Mouse (Mus musculus): ENCODE measurements at regions not wholly inside any gene's neighbourhood (a gene's known extent, or its start where the extent isn't known, plus 50 kb on each side); places are given as distances from the start of the nearest gene placed in this dataset.
"Not testable (repeated sequence)": the region's sequence is repeated elsewhere in the genome, so short reads cannot be mapped to it uniquely, and the experiment has no call there.

DNA sequence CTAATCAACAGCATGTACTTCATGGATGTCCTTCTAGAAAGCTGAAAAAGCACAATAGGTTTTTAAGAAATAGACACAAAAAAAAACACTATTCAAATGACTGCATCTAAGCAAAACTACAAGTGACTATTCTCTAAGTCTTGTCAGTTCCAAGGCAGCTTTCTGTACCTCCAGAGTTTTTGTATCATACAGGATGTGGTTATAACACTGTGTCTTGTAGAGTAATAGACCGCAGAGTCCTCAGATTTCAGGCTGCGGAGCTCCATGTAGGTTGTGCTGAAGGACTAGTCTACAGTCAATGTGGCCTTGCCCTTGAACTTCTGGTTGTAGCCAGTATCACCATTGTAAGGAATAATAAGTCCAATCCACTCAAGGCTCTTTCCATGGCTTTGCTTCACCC, 1137.7 kb upstream of the Zfp386 start:
- intact Hi-C loops (cut with DNase I): loop anchor here (10.0 kb wide), 1 partner anchor 105 kb away; no protein-coding TSS in a partner anchor
- not testable (repeated sequence) for H3K27ac ChIP-seq, H3K4me3 ChIP-seq, DNase-seq

DNA sequence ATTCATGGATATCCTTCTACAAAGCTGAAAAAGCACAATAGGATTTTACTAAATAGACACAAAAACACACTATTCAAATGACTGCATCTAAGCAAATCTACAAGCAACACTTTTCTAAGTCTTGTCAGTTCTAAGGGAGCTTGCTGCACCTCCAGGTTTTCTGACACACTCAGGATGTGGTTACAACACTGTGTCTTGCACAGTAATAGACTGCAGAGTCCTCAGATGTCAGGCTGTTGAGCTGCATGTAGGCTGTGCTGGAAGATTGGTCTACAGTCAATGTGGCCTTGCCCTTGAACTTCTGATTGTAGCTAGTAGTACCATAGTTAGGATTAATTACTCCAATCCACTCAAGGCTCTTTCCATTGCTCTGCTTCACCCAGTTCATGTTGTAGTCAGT, 1133.1 kb upstream of the Zfp386 start:
- intact Hi-C loops (cut with DNase I): loop anchor here (10.0 kb wide), 1 partner anchor 110 kb away; no protein-coding TSS in a partner anchor
- H3K27ac ChIP-seq, DNase-seq, H3K4me3 ChIP-seq: not testable (repeated sequence)

DNA sequence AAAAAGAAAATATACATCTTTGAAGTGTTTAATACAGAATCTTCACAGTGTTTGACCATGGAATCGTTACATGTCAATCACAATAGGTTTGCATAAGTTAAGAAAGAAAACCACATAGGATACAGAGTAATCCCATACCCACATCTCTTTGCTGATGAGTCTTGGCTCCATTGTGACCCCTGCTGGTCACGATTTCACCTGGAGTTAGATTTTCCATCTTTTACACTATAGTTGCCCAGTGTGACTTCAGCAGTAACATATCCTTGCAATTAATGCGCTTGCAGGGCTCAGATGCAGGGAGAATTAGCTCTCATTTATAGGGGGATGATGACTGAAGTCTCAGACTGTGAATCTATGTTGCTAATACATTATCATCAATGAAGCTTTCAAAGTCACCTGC, 1119.8 kb upstream of the Zfp386 start:
- intact Hi-C loops (cut with DNase I): no loop called here
- TF ChIP-seq CTCF (IDR thresholded peaks at IDR 0.05): no peak
- no peak for DNase-seq
- H3K4me3 ChIP-seq: no peak overlapping the region
- H3K27ac ChIP-seq: no peak overlapping the region

DNA sequence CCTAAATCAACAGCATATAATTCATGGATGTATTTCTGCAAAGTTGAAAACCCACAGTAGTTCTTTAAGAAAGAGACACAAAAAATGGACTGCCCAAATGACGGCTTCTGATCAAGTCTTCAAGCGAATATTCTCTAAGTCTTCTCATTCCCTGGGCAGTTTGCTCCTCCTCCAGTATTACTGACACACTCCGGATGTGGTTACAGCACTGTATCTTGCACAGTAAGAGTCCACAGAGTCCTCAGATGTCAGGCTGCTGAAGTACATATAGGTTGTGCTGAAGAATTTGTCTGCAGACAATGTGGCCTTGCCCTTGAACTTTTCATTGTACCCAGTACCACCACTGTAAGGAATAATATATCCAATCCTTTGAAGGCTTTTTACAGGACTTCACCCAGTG, 1115.4 kb upstream of the Zfp386 start:
- Histone ChIP-seq H3K4me3 (no peak overlapping the region), H3K27ac (no peak overlapping the region)
- no peak for DNase-seq
- intact Hi-C loops (cut with DNase I): no loop called here
- no peak for TF ChIP-seq CTCF (IDR thresholded peaks at IDR 0.05)

DNA sequence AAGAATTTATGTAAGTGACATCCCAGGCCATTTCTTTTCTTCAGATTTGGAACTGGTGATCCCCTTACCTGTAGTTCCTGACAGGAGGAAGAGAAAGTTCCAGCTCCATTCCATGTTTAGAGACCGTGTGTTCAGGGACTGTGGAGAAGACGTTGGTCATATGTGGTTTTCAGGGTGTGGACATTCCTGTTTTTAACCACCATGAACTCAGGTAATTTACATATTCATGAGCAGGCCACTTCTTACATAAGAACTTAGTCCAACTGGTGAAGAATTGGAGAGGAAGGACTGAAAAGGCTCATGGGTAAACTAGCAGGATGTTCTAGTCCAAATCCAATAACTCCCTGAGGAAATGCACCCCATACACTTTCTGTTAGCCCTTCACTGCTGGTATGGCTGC, 1114.9 kb upstream of the Zfp386 start:
- intact Hi-C loops (cut with DNase I): no loop called here
- Histone ChIP-seq H3K4me3 (no peak overlapping the region), H3K27ac (no peak overlapping the region)
- TF ChIP-seq CTCF (IDR thresholded peaks at IDR 0.05): no peak
- no peak for DNase-seq

DNA sequence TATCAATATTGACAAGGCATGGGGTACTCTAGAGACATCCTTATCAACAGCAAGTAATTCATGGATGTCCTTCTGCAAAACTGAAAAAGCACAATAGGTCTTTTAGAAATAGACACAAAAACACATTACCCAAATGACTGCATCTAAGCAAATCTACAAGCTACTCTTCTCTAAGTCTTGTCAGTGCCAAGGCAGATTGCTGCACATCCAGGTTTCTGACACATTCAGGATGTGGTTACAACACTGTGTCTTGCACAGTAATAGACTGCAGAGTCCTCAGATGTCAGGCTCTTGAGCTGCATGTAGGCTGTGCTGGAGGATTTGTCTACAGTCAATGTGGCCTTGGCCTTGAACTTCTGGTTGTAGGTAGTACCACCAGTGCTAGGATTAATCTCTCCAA, 1110.7 kb upstream of the Zfp386 start:
- H3K4me3 ChIP-seq; DNase-seq; intact Hi-C loops (cut with DNase I); H3K27ac ChIP-seq: not testable (repeated sequence)

DNA sequence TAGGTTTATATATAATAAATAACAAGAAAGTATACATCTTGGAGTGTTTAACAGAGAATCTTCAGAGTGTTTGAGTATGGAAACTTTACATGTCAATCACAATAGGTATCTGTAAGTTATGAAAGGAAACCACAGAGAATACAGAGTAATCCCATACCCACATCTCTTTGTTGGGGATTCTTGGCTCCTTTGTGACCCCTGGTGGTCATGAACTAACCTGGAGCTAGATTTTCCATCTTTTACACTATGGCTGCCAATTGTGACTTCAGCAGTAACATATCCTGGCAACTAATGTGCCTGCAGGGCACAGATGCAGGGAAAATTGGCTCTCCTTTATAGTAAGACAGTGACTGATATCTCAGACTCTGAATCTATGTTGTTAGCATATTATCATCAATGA, 1107.9 kb upstream of the Zfp386 start:
- TF ChIP-seq CTCF (IDR thresholded peaks at IDR 0.05): no peak
- no peak for DNase-seq
- intact Hi-C loops (cut with DNase I): no loop called here
- Histone ChIP-seq H3K27ac (no peak overlapping the region), H3K4me3 (no peak overlapping the region)

DNA sequence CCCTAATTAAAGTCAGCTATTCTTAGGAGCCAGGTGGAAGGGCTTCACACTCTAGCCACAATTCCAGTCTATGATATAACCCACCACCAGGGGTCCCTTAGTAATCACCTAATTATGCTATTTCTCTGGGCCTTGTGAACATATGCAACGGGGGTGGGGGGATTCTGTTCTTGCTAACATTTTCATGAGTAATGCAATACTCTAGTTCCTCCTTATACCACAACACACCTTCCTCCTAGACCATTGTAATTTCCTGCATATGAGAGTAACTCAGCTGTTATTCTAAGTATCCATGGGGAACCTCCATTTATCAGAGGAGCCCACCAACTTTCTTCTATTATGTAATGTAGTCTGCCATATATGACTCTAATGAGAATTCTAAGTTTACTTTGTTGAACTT, 1085.4 kb upstream of the Zfp386 start:
- TF ChIP-seq CTCF (IDR thresholded peaks at IDR 0.05): no peak

DNA sequence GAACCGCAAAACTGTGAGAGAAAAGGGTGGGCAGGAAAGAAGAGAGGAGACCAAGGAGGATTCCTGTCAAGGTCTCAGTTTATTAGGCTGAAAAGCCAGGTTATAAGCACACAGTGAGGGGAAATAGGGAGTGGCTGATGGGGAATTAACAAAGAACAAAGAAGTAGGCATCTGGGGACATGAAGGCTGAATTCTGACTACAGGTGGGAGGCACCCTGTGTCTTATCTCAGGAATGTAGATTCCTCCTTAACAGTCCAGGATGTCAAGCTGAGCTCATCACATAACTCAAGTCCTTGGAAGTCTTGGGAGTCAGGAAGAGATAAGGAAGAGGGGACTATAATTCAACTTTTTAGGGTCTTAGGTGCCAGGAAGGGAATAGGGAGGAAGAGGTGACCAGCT, 1083.3 kb upstream of the Zfp386 start:
- intact Hi-C loops (cut with DNase I); H3K4me3 ChIP-seq; DNase-seq; H3K27ac ChIP-seq: not testable (repeated sequence)

More for the DNA sequence above, 1085.4 kb upstream of the Zfp386 start:
- Histone ChIP-seq H3K27ac (no peak overlapping the region), H3K4me3 (no peak overlapping the region)
- no peak for DNase-seq
- intact Hi-C loops (cut with DNase I): no loop called here

DNA sequence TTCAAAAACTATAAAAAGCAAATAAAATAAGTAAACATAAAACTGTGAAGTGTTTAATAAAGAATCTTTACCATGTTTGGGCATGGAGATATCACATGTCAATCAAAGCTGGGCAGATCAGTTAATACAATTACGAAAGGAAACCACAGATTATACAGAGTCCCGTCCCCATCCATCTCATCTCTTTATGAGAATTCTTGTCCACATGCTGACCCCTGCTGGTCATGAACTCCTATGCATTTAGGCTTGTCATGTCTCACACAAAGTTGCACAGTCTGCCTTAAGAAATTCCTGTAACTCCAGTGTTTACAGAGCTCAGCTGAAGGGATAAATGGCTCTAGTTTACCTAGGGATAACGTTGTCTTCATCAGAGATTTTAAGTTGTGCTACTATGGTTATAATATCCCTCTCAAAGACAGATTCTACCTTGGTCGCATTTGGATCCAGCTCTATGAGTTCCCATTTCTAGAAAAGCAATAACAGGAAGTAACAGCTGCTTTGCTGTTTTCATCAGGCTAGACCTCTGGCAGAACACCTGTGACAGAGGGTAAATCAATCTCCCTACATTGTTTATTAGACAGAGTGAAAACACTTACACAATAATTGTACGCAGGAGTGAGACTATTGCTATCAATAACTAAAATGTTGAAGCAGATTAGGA, 1065.9 kb upstream of the Zfp386 start:
- Histone ChIP-seq H3K27ac (no peak overlapping the region), H3K4me3 (no peak overlapping the region)
- DNase-seq: no peak
- TF ChIP-seq CTCF (IDR thresholded peaks at IDR 0.05): no peak
- intact Hi-C loops (cut with DNase I): no loop called here

DNA sequence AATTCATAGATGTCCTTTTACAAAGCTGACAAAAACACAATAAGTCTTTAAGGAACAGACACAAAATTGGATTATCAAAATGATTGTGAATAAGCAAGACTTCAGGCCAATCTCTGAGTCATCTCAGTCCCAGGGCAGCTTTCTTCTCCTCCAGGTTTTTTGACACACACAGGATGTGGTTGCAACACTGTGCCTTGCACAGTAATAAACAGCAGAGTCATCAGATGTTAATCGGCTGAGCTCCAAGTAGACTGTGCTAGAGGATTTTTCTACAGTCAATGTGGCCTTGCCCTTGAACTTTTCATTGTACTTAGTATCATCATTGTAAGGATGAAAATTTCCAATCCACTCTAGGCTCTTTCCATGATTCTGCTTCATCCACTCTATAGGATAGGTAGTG, 1056.6 kb upstream of the Zfp386 start:
- intact Hi-C loops (cut with DNase I): no loop called here
- no peak for TF ChIP-seq CTCF (IDR thresholded peaks at IDR 0.05)
- DNase-seq: no peak
- Histone ChIP-seq H3K27ac (no peak overlapping the region), H3K4me3 (no peak overlapping the region)

DNA sequence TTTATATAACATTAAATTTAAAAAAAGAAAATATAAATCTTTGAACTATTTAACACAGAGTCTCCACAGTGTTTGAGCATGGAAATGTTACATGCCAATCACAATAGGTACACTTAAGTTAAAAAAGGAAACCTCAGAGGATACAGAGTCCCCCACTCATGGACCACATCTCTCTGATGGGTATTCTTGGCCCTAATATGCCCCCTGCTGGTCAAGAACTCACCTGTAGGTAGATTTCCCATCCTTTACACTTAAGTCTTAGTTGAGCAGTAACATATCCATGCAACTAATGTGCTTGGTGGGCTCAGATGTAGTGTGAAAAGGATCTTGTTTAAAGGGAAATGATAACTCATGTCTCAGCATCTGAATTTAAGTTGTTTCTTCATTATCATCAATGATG, 1050.7 kb upstream of the Zfp386 start:
- no peak overlapping the region for H3K27ac ChIP-seq
- no peak overlapping the region for H3K4me3 ChIP-seq
- no peak for TF ChIP-seq CTCF (IDR thresholded peaks at IDR 0.05)
- no peak for DNase-seq
- intact Hi-C loops (cut with DNase I): no loop called here

DNA sequence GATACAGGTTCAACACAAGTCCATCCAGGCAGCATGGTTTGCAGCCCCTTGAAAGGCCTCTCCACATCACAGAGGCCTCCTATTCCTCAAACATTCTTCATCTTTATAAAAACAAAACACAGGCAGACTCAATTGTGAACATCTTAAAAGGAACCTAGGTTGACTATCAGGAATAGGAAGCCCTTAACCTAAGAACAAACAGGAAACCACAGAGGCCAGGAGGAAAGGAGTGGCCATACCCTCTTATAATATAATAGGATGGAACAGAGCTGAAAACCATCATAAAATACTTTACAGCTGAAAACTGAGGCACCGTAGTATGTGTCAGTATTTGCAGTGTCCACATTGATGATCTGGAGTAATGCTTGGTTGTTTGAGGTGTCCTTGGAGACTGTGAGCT, 1044.4 kb upstream of the Zfp386 start:
- Histone ChIP-seq H3K4me3 (no peak overlapping the region), H3K27ac (no peak overlapping the region)
- intact Hi-C loops (cut with DNase I): no loop called here
- no peak for TF ChIP-seq CTCF (IDR thresholded peaks at IDR 0.05)
- DNase-seq: no peak

DNA sequence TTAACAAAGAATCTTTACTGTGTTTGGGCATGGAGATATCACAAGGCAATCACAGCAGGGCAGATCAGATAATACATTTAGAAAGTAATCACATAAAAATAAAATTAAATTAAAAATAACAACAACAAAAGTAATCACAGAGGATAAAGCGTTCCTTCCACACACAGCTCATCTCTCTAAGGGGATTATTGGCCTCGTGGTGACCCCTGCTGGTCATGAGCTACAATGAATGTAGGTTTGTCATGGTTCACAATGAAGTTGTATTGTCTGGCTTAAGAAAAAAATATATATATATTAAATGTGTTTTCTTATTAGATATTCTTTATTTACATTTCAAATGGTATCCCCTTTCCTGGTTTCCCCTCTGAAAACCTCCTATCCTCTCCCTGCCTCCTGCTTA, 1039.1 kb upstream of the Zfp386 start:
- Histone ChIP-seq H3K27ac (no peak overlapping the region), H3K4me3 (no peak overlapping the region)
- no peak for TF ChIP-seq CTCF (IDR thresholded peaks at IDR 0.05)
- no peak for DNase-seq
- intact Hi-C loops (cut with DNase I): no loop called here
